Mouse (Mus musculus) stomach, postnatal 0 days (tissue): ENCODE data around the gene Mrnip.

Experiments used
- CTCF ChIP-seq: IDR thresholded peaks from 2 replicates; pipeline ENCODE4 v1.5.1; 2016; ENCODE audit warnings: antibody characterized with exemption, low read depth, mild to moderate bottlenecking, moderate library complexity
- EP300 ChIP-seq: optimal IDR thresholded peaks from 2 replicates; pipeline ENCODE3; 2016; ENCODE audit warnings: antibody characterized with exemption

DNA sequence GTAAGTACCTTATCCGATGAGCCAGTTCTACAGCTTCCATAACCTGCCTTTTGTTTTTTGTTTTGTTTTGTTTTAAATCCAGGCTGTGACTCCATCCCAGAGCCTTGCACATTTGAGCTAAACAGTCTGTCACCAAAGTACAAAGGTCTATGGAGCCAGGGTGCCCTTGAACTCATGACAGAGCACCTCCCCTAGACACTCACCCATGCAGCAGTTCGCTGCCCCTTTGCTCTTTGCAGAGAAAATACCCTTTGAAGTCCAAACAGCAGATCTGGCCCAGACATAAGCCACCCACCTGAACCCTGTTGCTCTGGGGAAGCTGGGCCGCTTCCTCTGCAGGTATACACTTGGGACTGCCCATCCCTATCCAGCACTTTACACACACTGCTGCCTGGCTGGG is 27.3 kb downstream of the Mrnip start:
- TF ChIP-seq CTCF (no peak), EP300 (no peak)
